Mouse (Mus musculus): Measurements from ENCODE around the gene Nt5c2.

Gene Nt5c2

GRCm38 (mm10) chr19:47014447-47015381, at the start of gene Nt5c2, which contains the start of gene Ina:
Gene Nt5c2, minus strand, starts transcription at chr19:47015153.
Gene Ina, plus strand, starts transcription at chr19:47014698.
- peak; percentile 69 to 81 for DNase-seq (ENCODE audit: low spot score in 2 of 2)

GRCm38 (mm10) chr19:47057684-47058083, 42.7 kb upstream of the Nt5c2 start:
- DNase-seq (ENCODE audit: low spot score in 2 of 2): no peak

- no peak for DNase-seq (ENCODE audit: low spot score in 2 of 2)
Observed at GRCm38 (mm10) chr19:47053471-47053870, 38.5 kb upstream of the Nt5c2 start.

GRCm38 (mm10) chr19:47052927-47053326, 38.0 kb upstream of the Nt5c2 start:
- DNase-seq (ENCODE audit: low spot score in 2 of 2): no peak

- peak; percentile 84 to 87 for DNase-seq (ENCODE audit: low spot score in 2 of 2)
Observed at GRCm38 (mm10) chr19:47050271-47051032, 35.5 kb upstream of the Nt5c2 start, which contains the start of gene Pcgf6. Gene Pcgf6, minus strand, starts transcription at chr19:47050906.

GRCm38 (mm10) chr19:47049840-47050239, 34.9 kb upstream of the Nt5c2 start:
- DNase-seq (ENCODE audit: low spot score in 2 of 2): no peak

- DNase-seq (ENCODE audit: low spot score in 2 of 2): no peak
Observed at GRCm38 (mm10) chr19:47049061-47049460, 34.1 kb upstream of the Nt5c2 start.

- DNase-seq (ENCODE audit: low spot score in 2 of 2): no peak
Observed at GRCm38 (mm10) chr19:47047236-47047833, 32.4 kb upstream of the Nt5c2 start.

GRCm38 (mm10) chr19:47046343-47046742, 31.4 kb upstream of the Nt5c2 start:
- no peak for DNase-seq (ENCODE audit: low spot score in 2 of 2)

GRCm38 (mm10) chr19:47043608-47044007, 28.7 kb upstream of the Nt5c2 start:
- DNase-seq (ENCODE audit: low spot score in 2 of 2): no peak

GRCm38 (mm10) chr19:47040720-47041473, 25.9 kb upstream of the Nt5c2 start:
- peak; percentile 21 to 52 for DNase-seq (ENCODE audit: low spot score in 2 of 2)

- DNase-seq (ENCODE audit: low spot score in 2 of 2): no peak
Observed at GRCm38 (mm10) chr19:47036596-47036995, 21.6 kb upstream of the Nt5c2 start.

GRCm38 (mm10) chr19:47034916-47035315, 20.0 kb upstream of the Nt5c2 start:
- peak; percentile 67 to 77 for DNase-seq (ENCODE audit: low spot score in 2 of 2)

- no peak for DNase-seq (ENCODE audit: low spot score in 2 of 2)
Observed at GRCm38 (mm10) chr19:47031770-47032169, 16.8 kb upstream of the Nt5c2 start.

- DNase-seq (ENCODE audit: low spot score in 2 of 2): no peak
Observed at GRCm38 (mm10) chr19:47029796-47030195, 14.8 kb upstream of the Nt5c2 start.

- no peak for DNase-seq (ENCODE audit: low spot score in 2 of 2)
Observed at GRCm38 (mm10) chr19:47026513-47026912, 11.6 kb upstream of the Nt5c2 start.

GRCm38 (mm10) chr19:47024954-47025353, 10.0 kb upstream of the Nt5c2 start:
- peak; percentile 58 to 63 for DNase-seq (ENCODE audit: low spot score in 2 of 2)

- no peak for DNase-seq (ENCODE audit: low spot score in 2 of 2)
Observed at GRCm38 (mm10) chr19:47023546-47023945, 8.6 kb upstream of the Nt5c2 start.

- DNase-seq (ENCODE audit: low spot score in 2 of 2): no peak
Observed at GRCm38 (mm10) chr19:47022709-47023108, 7.8 kb upstream of the Nt5c2 start.

GRCm38 (mm10) chr19:47019326-47019725, 4.4 kb upstream of the Nt5c2 start:
- DNase-seq (ENCODE audit: low spot score in 2 of 2): no peak

GRCm38 (mm10) chr19:47018330-47018729, 3.4 kb upstream of the Nt5c2 start:
- no peak for DNase-seq (ENCODE audit: low spot score in 2 of 2)

Data from frontal cortex, postnatal 36 days (tissue).